Mouse (Mus musculus): ENCODE measurements around the gene Klhl6.

DNA sequence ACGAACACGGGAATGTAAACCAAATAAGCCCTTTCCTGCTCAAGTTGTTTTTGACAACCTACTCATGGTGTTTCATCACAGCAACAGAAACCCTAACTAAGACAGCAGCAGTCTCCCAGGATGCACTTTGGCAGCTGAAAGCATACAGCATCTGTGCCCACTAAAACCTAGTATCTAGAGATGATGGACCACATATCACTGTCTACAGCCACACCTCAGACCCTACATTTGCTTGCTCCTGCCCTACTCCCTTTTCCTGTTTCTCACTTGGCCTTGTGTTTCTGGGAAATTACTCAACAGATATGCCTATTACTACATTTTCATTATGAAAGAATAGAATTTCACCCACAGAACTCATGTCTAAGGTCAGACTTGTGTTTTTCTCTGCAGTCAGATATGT, 70.3 kb downstream of the Klhl6 start:
- no peak for TF ChIP-seq CTCF (conservative IDR thresholded peaks at IDR 0.05; ENCODE audit: low read length)
- no peak for TF ChIP-seq POU5F1 (IDR thresholded peaks at IDR 0.05; ENCODE audit: borderline replicate concordance, low read length)

Data from E14TG2a.4 (cell line).